Mouse (Mus musculus) heart, postnatal 36 days (tissue): ENCODE data around the gene Spty2d1. TPM values are rescaled to one million over a fixed set of nuclear protein-coding genes. Genes with fewer than 3 reads are reported as not detected.
"Not testable (repeated sequence)": the region's sequence is repeated elsewhere in the genome, so short reads cannot be mapped to it uniquely, and the experiment has no call there.

Experiments used
- DNase-seq, 2 experiments: peaks; one replicate each; pipeline ENCODE4 v3.0.0; 2021 to 2022
- intact Hi-C: fragments of 180-260 bp; cut with DNase I; formaldehyde crosslinking; loops from one replicate; pipeline ENCODE4 v1.15.1; 2025
- total RNA-seq, 2 experiments: library from RNA; stranded (reverse); gene quantifications; 2 replicates each; pipeline ENCODE4 v1.2.3; 2021

The Spty2d1 gene
- total RNA-seq, 2 experiments from 2014 or later, result 6.7 to 8.6 TPM

GRCm38 (mm10) chr7:46997644-46998395 is 10.4 kb downstream of the Spty2d1 start:
- intact Hi-C loops, result no loop called here
- DNase-seq, result peak; percentile 38 to 52

- intact Hi-C loops, result no loop called here
- DNase-seq, result no peak
Observed at GRCm38 (mm10) chr7:46997008-46997407, 11.2 kb downstream of the Spty2d1 start.

- no peak for DNase-seq
- intact Hi-C loops, result no loop called here
Observed at GRCm38 (mm10) chr7:46995558-46995957, 12.7 kb downstream of the Spty2d1 start.

- intact Hi-C loops, result no loop called here
- DNase-seq, result no peak
Observed at GRCm38 (mm10) chr7:46993079-46993478, 15.1 kb downstream of the Spty2d1 start.

GRCm38 (mm10) chr7:46989387-46989786 is 18.8 kb downstream of the Spty2d1 start:
- intact Hi-C loops, DNase-seq: not testable (repeated sequence)

GRCm38 (mm10) chr7:46987073-46987472 is 21.1 kb downstream of the Spty2d1 start:
- no peak for DNase-seq
- intact Hi-C loops, result no loop called here

DNA sequence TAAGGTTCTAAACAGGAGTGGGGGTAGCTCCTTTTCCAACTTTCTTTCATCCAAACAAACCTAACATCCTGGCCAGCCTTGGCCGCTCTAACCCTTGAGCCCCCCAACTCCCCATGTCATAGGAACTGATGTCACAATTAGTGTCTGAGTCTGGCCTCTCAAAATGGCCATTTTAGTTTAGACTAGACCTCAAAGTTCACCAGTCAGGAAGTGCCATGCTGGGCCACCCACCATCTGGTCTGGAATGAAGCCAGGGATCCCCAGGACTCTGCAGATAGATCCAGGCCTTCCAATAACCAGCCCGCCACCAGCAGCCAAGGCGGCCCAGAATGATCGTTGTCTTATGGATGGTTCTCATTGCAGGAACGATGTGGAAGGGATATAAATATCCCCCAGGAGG is 21.6 kb downstream of the Spty2d1 start:
- intact Hi-C loops, result no loop called here
- DNase-seq, result no peak

DNA sequence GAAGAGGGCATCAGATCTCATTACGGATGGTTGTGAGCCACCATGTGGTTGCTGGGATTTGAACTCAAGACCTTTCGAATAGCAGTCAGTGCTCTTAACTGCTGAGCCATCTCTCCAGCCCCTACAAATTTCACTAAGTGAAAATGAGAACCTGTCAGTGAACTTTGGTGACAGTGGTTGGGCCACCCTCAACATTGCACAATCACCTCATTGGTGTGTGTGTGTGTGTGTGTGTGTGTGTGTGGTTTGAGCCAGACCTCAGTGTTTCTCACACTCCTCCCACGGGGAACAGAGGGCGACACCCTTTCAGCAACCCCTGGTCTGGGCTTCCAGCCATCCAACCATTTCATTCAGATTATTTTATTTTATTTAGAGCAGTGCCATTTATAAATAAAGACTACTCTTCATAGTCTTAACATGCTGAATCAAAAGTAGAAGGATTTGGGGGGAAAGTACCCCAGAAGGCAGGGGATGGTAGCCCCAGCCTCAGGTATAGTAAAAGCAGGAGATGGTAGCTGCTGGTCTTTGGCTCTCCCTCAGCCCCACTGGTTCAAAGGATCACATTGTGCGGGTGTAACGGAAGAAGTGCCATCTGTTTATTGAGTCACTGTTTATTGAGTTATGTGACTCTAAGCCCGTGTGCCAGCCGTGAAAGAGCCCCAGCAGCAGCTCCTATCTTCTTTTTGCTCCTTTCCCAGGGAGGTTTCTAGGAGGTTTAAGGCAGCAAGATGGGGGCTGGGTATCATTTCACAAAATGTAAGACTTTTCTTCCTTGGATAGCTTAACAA is 22.3 kb downstream of the Spty2d1 start:
- intact Hi-C loops, result no loop called here
- no peak for DNase-seq

DNA sequence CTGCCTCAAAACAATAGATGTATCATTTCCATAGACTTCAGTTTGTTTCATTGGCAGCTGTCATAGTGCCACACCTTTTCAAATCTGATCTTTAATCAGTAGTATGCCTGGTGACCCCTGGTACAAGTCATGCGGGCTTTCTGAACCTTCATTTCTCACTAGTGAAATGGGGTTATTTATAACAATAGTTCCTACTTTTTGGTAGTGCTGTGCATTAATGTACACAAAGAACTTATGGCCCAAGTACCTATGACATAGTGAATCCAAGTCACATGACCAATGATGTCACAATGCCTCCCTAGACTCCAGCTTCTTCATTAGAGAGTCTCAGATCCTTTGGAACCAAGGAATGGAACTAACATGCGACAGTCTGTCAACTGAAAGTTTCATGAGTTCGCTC is 24.9 kb downstream of the Spty2d1 start, which contains the start of gene Gm9999:
Gm9999 (plus strand) TSS at position 301 of the 400 bp plus-strand sequence.
- intact Hi-C loops, result no loop called here
- DNase-seq, result no peak

DNA sequence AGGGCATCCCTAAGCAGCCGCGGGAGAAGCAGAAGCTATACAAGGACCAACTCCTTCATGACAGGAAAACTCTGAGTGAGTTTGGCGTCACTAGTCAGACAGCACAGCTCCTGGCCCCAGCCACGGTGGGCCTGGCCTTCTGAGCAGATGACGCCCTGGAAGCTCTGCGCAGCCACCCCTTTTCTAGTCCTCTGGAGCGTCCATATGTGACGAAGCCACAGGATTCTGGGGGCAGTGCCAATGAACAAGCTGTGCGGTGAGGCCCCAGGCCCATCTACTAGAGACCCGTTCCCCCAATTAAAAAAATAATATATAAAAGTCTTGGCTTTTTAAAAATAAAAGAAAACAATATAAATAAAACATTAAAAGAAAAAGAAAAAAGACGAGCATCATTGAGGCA is 32.8 kb downstream of the Spty2d1 start:
- no peak for DNase-seq

DNA sequence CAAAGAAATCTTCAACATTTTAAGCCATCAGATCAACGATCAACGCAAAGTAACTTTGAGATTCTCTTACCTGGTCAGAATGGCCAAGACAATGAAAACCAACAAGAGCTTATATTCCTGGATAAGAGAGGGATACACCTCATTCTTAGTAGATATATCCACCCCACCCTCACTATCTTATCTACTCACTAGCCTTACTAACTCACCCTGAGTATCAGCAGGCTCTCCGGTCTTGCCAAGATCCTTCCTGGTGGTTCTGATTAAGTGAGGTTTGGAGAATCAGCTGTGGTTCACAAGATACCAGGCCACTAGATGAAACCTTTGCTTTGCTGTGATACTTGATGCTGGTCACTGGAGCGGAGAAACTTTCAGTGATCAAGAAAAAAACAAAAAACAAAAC is 33.6 kb downstream of the Spty2d1 start:
- no peak for DNase-seq
- intact Hi-C loops, result no loop called here

More for the DNA sequence above, 32.8 kb downstream of the Spty2d1 start:
- intact Hi-C loops, result no loop called here

DNA sequence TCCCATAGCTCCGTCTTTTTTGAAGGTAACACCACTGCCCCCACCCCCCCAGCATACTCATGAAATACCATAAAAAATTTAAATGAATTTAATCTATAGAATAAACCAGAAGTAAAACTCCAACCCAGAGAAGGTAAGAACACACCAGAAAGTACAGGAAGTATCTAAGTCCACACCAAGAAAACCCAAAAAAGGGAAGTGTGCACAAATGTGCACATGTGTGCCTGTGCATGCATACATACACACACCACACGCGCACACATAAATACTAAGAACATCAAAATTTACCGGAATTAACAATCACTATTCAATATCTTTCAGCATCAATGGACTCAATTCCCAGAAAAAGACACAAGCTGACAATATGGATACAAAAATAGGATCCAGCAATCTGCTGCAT is 38.3 kb downstream of the Spty2d1 start:
- intact Hi-C loops, result no loop called here
- no peak for DNase-seq

DNA sequence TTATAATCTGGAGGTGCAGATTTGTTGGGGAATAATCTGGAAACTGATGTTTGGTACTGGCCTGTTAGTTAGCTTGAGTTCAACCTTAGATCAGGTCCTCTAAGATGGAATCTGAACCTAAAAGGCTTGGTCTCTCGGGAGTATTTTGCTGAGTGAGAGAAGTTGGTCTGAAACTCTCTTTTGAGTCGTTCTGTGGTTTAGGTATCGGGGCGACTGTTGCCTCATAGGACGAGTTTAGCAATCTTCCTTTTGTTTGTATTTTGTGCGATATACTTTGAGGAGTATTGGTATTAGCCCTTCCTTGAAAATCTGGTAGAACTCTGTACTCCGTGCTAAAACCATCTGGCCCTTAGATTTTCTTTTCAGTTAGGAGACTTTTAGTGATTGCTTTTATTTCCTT is 44.1 kb downstream of the Spty2d1 start:
- DNase-seq, result no peak
- intact Hi-C loops, result no loop called here

GRCm38 (mm10) chr7:46962806-46963618 is 45.2 kb downstream of the Spty2d1 start:
- intact Hi-C loops, result loop anchor here (1.0 kb wide), 3 partner anchors 52 to 188 kb away; no protein-coding TSS in a partner anchor
- peak; percentile 65 to 70 for DNase-seq

GRCm38 (mm10) chr7:46962132-46962531 is 46.1 kb downstream of the Spty2d1 start:
- DNase-seq, result no peak
- intact Hi-C loops, result no loop called here

DNA sequence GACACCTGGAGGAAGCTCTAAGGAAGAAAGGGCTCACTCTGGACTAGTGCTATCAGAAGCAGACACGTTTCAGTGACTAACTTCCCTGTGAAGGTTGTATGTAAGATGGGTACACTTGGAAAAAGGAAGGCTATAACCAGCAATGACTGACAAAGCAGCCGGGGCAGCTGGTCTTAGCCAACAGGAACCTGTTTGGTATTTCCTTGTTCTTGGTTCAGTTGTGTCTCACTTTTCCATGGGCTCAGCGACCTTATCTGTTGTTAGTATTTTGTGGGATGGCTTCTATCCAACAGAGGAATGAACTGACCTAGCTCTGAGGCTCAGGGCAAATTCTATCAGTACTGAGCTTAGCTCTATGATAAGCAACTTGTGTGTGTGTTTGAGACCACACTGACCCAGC is 47.2 kb downstream of the Spty2d1 start:
- intact Hi-C loops, result no loop called here

DNA sequence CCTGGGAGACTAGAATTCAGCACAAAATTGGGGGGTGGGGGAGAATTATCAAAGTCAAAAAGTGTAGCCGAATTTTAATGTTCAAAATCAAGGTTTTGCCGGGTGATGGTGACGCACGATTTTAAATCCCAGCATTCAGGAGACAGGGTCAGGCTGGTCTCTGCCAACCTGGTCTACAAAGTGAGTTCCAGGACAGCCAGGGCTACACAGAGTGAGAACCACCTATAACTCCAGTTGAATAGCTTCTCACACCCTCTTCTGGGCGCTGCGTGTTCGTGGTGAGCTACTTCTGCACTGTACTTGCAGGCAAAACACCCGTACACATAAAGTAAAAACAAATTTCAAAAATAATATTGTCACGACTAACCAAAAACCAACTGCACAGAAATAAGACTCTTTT is 49.4 kb downstream of the Spty2d1 start:
- DNase-seq, result no peak
- intact Hi-C loops, result no loop called here

More for the DNA sequence above, 47.2 kb downstream of the Spty2d1 start:
- DNase-seq, result no peak

DNA sequence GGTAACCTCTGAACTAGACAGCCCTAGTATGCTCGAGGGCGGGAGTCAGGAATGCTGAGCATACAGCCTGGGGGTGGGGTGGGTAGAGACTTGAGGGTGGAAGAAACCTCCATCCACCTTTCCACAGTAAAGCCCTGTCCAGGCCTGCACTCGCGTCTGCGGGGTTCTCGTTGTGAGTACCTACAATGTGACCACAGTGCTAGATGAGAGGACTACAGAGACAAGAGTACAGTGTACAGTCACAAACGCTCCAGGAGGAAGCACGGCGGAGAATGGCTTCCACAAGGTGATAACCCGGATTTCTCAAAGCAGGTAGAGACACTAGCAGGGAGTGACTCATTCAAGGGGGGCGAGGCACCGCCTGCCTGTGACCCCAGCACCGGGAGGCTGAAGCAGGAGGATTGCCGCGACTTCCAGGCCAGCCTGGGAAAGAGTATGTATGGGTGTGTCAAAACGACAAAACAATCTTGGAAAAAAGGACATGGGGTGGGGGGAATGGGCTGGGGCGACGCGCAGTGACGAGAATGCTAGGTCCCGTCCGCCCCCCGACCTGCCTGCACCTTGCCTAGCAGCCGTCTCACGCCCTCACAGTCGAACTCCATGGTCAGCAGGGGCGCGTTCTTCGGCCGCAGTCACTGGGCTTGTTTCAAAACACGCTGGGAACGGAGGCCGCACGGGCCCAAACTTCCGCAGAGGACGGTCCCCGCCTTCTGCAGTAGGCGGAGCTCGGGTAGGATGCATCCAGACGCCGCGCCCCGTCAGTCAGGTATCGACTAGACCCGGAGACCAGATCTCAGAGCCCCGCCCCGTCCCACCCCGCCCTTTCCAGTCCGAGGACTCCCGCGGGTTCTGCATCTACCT is 50.1 kb downstream of the Spty2d1 start, which contains the start of gene Uevld:
Uevld (minus strand) TSS at position 697 of the 861 bp plus-strand sequence.
- peak; percentile 91 to 97 for DNase-seq

More for the DNA sequence above, 50.1 kb downstream of the Spty2d1 start, which contains the start of gene Uevld:
- intact Hi-C loops, result loop anchor here (2.0 kb wide), 1 partner anchor 37 kb away; no protein-coding TSS in a partner anchor
